19 mouse cellular contexts compared by ENCODE assay signal in genomic region chr8:104308341-104308740, GRCm38 (mm10). TPM values are rescaled to one million over a fixed set of nuclear protein-coding genes. Genes with fewer than 3 reads are reported as not detected.
DNase-seq lines count a peak whose midpoint lies in the region; ATAC-seq lines count a peak whose summit lies in the region.
"Not testable (repeated sequence)": the region's sequence is repeated elsewhere in the genome, so short reads cannot be mapped to it uniquely, and the experiment has no call there.
"Had no signal": no experiment of that assay in that cellular context is flagged by ENCODE, and none has a peak within 500 bp of the region (broad histone marks: within the 10 kb centered on the region; RNA-seq: fewer than 3 reads in every experiment).

No protein-coding gene starts in this region.

- H3K27ac ChIP-seq in heart, embryonic 10.5 days; intestine, embryonic 16.5 days (ENCODE audit: low read length); liver, embryonic 11.5 days (ENCODE audit: low read depth, low read length): not testable (repeated sequence)

- DNase-seq in ZHBTc4 (ENCODE audit: low read depth, low spot score), result peak; percentile 21
- DNase-seq in heart, embryonic 10.5 days (ENCODE audit: low spot score), result peak; percentile 43
- not testable (repeated sequence) for DNase-seq in liver, embryonic 11.5 days (ENCODE audit: low spot score)
- DNase-seq in lung, postnatal 36 days, result peak; percentile 7
- peak; percentile 10 for DNase-seq in yolk sac, embryonic 10.5 days (ENCODE audit: low spot score)

- not testable (repeated sequence) for H3K4me2 ChIP-seq in intestine, embryonic 16.5 days (ENCODE audit: low read depth, low read length); liver, embryonic 11.5 days

- not testable (repeated sequence) for H3K4me3 ChIP-seq in heart, embryonic 10.5 days; intestine, embryonic 16.5 days (ENCODE audit: low read length); liver, embryonic 11.5 days (ENCODE audit: low read depth, low read length)

- 48% methylated on average over 6 of the region's 6 CpGs for WGBS in heart, embryonic 10.5 days
- WGBS in intestine, embryonic 16.5 days, result 43% methylated on average over 6 of the region's 6 CpGs
- 46% methylated on average over 6 of the region's 6 CpGs for WGBS in liver, embryonic 11.5 days

- H3K36me3 ChIP-seq in heart, embryonic 10.5 days; intestine, embryonic 16.5 days (ENCODE audit: control insufficient read depth, insufficient read depth, low read length); liver, embryonic 11.5 days (ENCODE audit: control insufficient read depth, insufficient read depth, low read length): not testable (repeated sequence)

- H3K9me3 ChIP-seq in heart, embryonic 10.5 days; intestine, embryonic 16.5 days (ENCODE audit: control insufficient read depth, low read length); liver, embryonic 11.5 days (ENCODE audit: control insufficient read depth, low read length): not testable (repeated sequence)

- not testable (repeated sequence) for H3K4me1 ChIP-seq in heart, embryonic 10.5 days; intestine, embryonic 16.5 days (ENCODE audit: control insufficient read depth, insufficient read depth, low read length); liver, embryonic 11.5 days (replicated peaks; ENCODE audit: control insufficient read depth, insufficient read depth, low read length)

- peak; percentile 68; the same call in 1 of the 2 replicates for ATAC-seq in intestine, embryonic 16.5 days
- 0 out of 2 replicates have a peak, but pooled peaks have one; percentile 34 for ATAC-seq in liver, embryonic 11.5 days (replicated peaks; ENCODE audit: low FRiP score)

- H3K27me3 ChIP-seq in heart, embryonic 10.5 days (ENCODE audit: insufficient read depth, poor library complexity, severe bottlenecking); intestine, embryonic 16.5 days (replicated peaks; ENCODE audit: control insufficient read depth, insufficient read depth, low read length); liver, embryonic 11.5 days (replicated peaks; ENCODE audit: control insufficient read depth, insufficient read depth, low read length): not testable (repeated sequence)

- H3K9ac ChIP-seq in intestine, embryonic 16.5 days (ENCODE audit: low read depth, low read length); liver, embryonic 11.5 days (ENCODE audit: low read depth, low read length): not testable (repeated sequence)

RNA-seq across cellular contexts. Expression of gene Gm45711, which starts 1.5 kb away (rescaled TPM):
- polyA plus RNA-seq in heart, embryonic 10.5 days (2016; fragmentation: Nextera tagmentation; extraction: Ambion mirVana), result not detected in 2 replicates
- not detected in 2 replicates for polyA plus RNA-seq in intestine, embryonic 16.5 days (2015; fragmentation: Nextera tagmentation; extraction: Ambion mirVana)
- polyA plus RNA-seq in liver, embryonic 11.5 days (2014; fragmentation: Nextera tagmentation; extraction: Ambion mirVana), result not detected in 2 replicates
- polyA plus RNA-seq: brain, embryonic 14.5 days; C2C12; embryonic facial prominence, embryonic 11.5 days; embryonic facial prominence, embryonic 13.5 days; embryonic facial prominence, embryonic 15.5 days; erythroblast, embryonic 14.5 days; forebrain, embryonic 10.5 days; forebrain, embryonic 12.5 days; forebrain, embryonic 14.5 days; forebrain, embryonic 16.5 days; G1E; Patski had no signal

RNA-seq across cellular contexts. Expression of gene Cmtm1, which starts 1.6 kb away (rescaled TPM):
- not detected in 2 replicates for polyA plus RNA-seq in heart, embryonic 10.5 days (2016; fragmentation: Nextera tagmentation; extraction: Ambion mirVana)
- not detected in 2 replicates for polyA plus RNA-seq in intestine, embryonic 16.5 days (2015; fragmentation: Nextera tagmentation; extraction: Ambion mirVana)
- not detected in 2 replicates for polyA plus RNA-seq in liver, embryonic 11.5 days (2014; fragmentation: Nextera tagmentation; extraction: Ambion mirVana)
- polyA plus RNA-seq: adrenal gland, adult 2 months; C2C12; embryonic facial prominence, embryonic 11.5 days; embryonic facial prominence, embryonic 13.5 days; embryonic facial prominence, embryonic 15.5 days; erythroblast, embryonic 14.5 days; forebrain, embryonic 10.5 days; forebrain, embryonic 12.5 days; forebrain, embryonic 14.5 days; forebrain, embryonic 16.5 days; G1E had no signal

RNA-seq across cellular contexts. Expression of gene Gm11020, which starts 13.0 kb away (rescaled TPM):
- polyA plus RNA-seq in heart, embryonic 10.5 days (2016; fragmentation: Nextera tagmentation; extraction: Ambion mirVana), result not detected in 2 replicates
- not detected in 2 replicates for polyA plus RNA-seq in intestine, embryonic 16.5 days (2015; fragmentation: Nextera tagmentation; extraction: Ambion mirVana)
- polyA plus RNA-seq in liver, embryonic 11.5 days (2014; fragmentation: Nextera tagmentation; extraction: Ambion mirVana), result not detected in 2 replicates
- polyA plus RNA-seq: adrenal gland, adult 2 months; brain, embryonic 14.5 days; C2C12; embryonic facial prominence, embryonic 11.5 days; embryonic facial prominence, embryonic 13.5 days; embryonic facial prominence, embryonic 15.5 days; erythroblast, embryonic 14.5 days; forebrain, embryonic 10.5 days; forebrain, embryonic 12.5 days; forebrain, embryonic 14.5 days; forebrain, embryonic 16.5 days; G1E; Patski had no signal

RNA-seq across cellular contexts. Expression of gene Cmtm2b, which starts 13.7 kb away (rescaled TPM):
- not detected in 2 replicates for polyA plus RNA-seq in heart, embryonic 10.5 days (2016; fragmentation: Nextera tagmentation; extraction: Ambion mirVana)
- polyA plus RNA-seq in intestine, embryonic 16.5 days (2015; fragmentation: Nextera tagmentation; extraction: Ambion mirVana), result not detected in 2 replicates
- not detected in 2 replicates for polyA plus RNA-seq in liver, embryonic 11.5 days (2014; fragmentation: Nextera tagmentation; extraction: Ambion mirVana)
- polyA plus RNA-seq: adrenal gland, adult 2 months; brain, embryonic 14.5 days; C2C12; embryonic facial prominence, embryonic 11.5 days; embryonic facial prominence, embryonic 13.5 days; embryonic facial prominence, embryonic 15.5 days; erythroblast, embryonic 14.5 days; forebrain, embryonic 10.5 days; forebrain, embryonic 12.5 days; forebrain, embryonic 14.5 days; forebrain, embryonic 16.5 days; G1E; Patski had no signal

RNA-seq across cellular contexts. Expression of gene Cmtm2a, which starts 15.4 kb away (rescaled TPM):
- not detected in 2 replicates for polyA plus RNA-seq in heart, embryonic 10.5 days (2016; fragmentation: Nextera tagmentation; extraction: Ambion mirVana)
- not detected in 2 replicates for polyA plus RNA-seq in intestine, embryonic 16.5 days (2015; fragmentation: Nextera tagmentation; extraction: Ambion mirVana)
- not detected in 2 replicates for polyA plus RNA-seq in liver, embryonic 11.5 days (2014; fragmentation: Nextera tagmentation; extraction: Ambion mirVana)
- polyA plus RNA-seq: brain, embryonic 14.5 days; C2C12; embryonic facial prominence, embryonic 11.5 days; embryonic facial prominence, embryonic 13.5 days; embryonic facial prominence, embryonic 15.5 days; erythroblast, embryonic 14.5 days; forebrain, embryonic 10.5 days; forebrain, embryonic 12.5 days; forebrain, embryonic 14.5 days; forebrain, embryonic 16.5 days; G1E; Patski had no signal
